ENCODE assay signal across 10 mouse cellular contexts in genomic region chr13:118731850-118732552, GRCm38 (mm10).
DNase-seq lines count a peak whose midpoint lies in the region; ATAC-seq and TF ChIP-seq lines count a peak whose summit lies in the region.
"Had no signal": no experiment of that assay in that cellular context is flagged by ENCODE, and none has a peak within 500 bp of the region (broad histone marks: within the 10 kb centered on the region; RNA-seq: fewer than 3 reads in every experiment).

No protein-coding gene starts in this region.

- H3K4me3 ChIP-seq in kidney, embryonic 15.5 days (replicated peaks) = no peak overlapping the region
- no peak overlapping the region for H3K4me3 ChIP-seq in kidney, embryonic 14.5 days (ENCODE audit: low read length)
- H3K4me3 ChIP-seq in embryonic facial prominence, embryonic 15.5 days (replicated peaks) = peak overlapping the region; percentile 19
- H3K4me3 ChIP-seq in cerebellum, adult 2 months (replicated peaks; ENCODE audit: insufficient read depth, low read depth, low read length) = no peak overlapping the region
- H3K4me3 ChIP-seq: hindbrain, embryonic 10.5 days had no signal

- H3K9me3 ChIP-seq in kidney, embryonic 15.5 days (replicated peaks) = no peaks in the 10 kb centered on the region
- H3K9me3 ChIP-seq in kidney, embryonic 14.5 days (ENCODE audit: control insufficient read depth, low read length) = no peaks in the 10 kb centered on the region
- no peaks in the 10 kb centered on the region for H3K9me3 ChIP-seq in embryonic facial prominence, embryonic 15.5 days (replicated peaks)
- H3K9me3 ChIP-seq: hindbrain, embryonic 10.5 days had no signal

- H3K27ac ChIP-seq in kidney, embryonic 15.5 days = no peak overlapping the region
- no peak overlapping the region for H3K27ac ChIP-seq in kidney, embryonic 14.5 days (ENCODE audit: low read depth, low read length)
- H3K27ac ChIP-seq in embryonic facial prominence, embryonic 15.5 days (replicated peaks) = peak overlapping the region; percentile 73
- H3K27ac ChIP-seq in cerebellum, adult 2 months (ENCODE audit: insufficient read depth, low read length) = no peak overlapping the region
- H3K27ac ChIP-seq: hindbrain, embryonic 10.5 days had no signal

- WGBS in kidney, embryonic 15.5 days = 39% methylated on average over 12 of the region's 12 CpGs
- 41% methylated on average over 12 of the region's 12 CpGs for WGBS in kidney, embryonic 14.5 days
- 26% methylated on average over 12 of the region's 12 CpGs for WGBS in embryonic facial prominence, embryonic 15.5 days
- 79% methylated on average over 12 of the region's 12 CpGs for WGBS in cerebellum, adult 2 months

- H3K27me3 ChIP-seq in kidney, embryonic 15.5 days = no peaks in the 10 kb centered on the region
- H3K27me3 ChIP-seq in kidney, embryonic 14.5 days (ENCODE audit: control insufficient read depth, insufficient read depth, low read length) = no peaks in the 10 kb centered on the region
- no peaks in the 10 kb centered on the region for H3K27me3 ChIP-seq in embryonic facial prominence, embryonic 15.5 days
- no peaks in the 10 kb centered on the region for H3K27me3 ChIP-seq in cerebellum, adult 2 months (ENCODE audit: control insufficient read depth, insufficient read depth, low read length)

- no peaks in the 10 kb centered on the region for H3K4me1 ChIP-seq in kidney, embryonic 15.5 days
- H3K4me1 ChIP-seq in kidney, embryonic 14.5 days (ENCODE audit: control insufficient read depth, insufficient read depth, low read length) = no peaks in the 10 kb centered on the region
- H3K4me1 ChIP-seq in embryonic facial prominence, embryonic 15.5 days = peaks cover 5% of the 10 kb centered on the region; the same call in 1 of the 2 replicates
- no peaks in the 10 kb centered on the region for H3K4me1 ChIP-seq in cerebellum, adult 2 months (ENCODE audit: control insufficient read depth, insufficient read depth, low read length)
- H3K4me1 ChIP-seq: hindbrain, embryonic 10.5 days had no signal

- peak; percentile 26 for DNase-seq in brain, embryonic 18.5 days (ENCODE audit: low read depth, low spot score)
- DNase-seq in right cerebral cortex, adult 2 months (ENCODE audit: low spot score in 2 of 2) = peak; percentile 39 to 44
- no peak for DNase-seq in testis, postnatal 14 days (ENCODE audit: low spot score)
- DNase-seq in cerebellum, adult 2 months = no peak
- DNase-seq: adrenal gland, postnatal 25 days; lung, postnatal 10 days had no signal

- H3K4me2 ChIP-seq in kidney, embryonic 15.5 days = peak overlapping the region; percentile 39
- H3K4me2 ChIP-seq in kidney, embryonic 14.5 days (replicated peaks; ENCODE audit: low read depth, low read length) = no peak overlapping the region; the same call in 1 of the 2 replicates
- H3K4me2 ChIP-seq in embryonic facial prominence, embryonic 15.5 days (replicated peaks) = peak overlapping the region; percentile 41

- TF ChIP-seq POLR2A in cerebellum, adult 2 months (IDR thresholded peaks at IDR 0.05; ENCODE audit: borderline replicate concordance, insufficient read depth, low read length) = no peak

- no peak overlapping the region for H3K9ac ChIP-seq in kidney, embryonic 15.5 days
- no peak overlapping the region for H3K9ac ChIP-seq in kidney, embryonic 14.5 days (ENCODE audit: low read depth, low read length)
- no peak overlapping the region for H3K9ac ChIP-seq in embryonic facial prominence, embryonic 15.5 days

- no peak for TF ChIP-seq CTCF in cerebellum, adult 2 months (IDR thresholded peaks at IDR 0.05; ENCODE audit: borderline replicate concordance, insufficient read depth, low read depth, low read length)

- H3K36me3 ChIP-seq in kidney, embryonic 15.5 days = no peaks in the 10 kb centered on the region
- H3K36me3 ChIP-seq in kidney, embryonic 14.5 days (ENCODE audit: control insufficient read depth, insufficient read depth, low read length) = no peaks in the 10 kb centered on the region
- no peaks in the 10 kb centered on the region for H3K36me3 ChIP-seq in embryonic facial prominence, embryonic 15.5 days
- H3K36me3 ChIP-seq: hindbrain, embryonic 10.5 days had no signal

- ATAC-seq in kidney, embryonic 15.5 days (replicated peaks; ENCODE audit: low FRiP score) = peak; percentile 71
- ATAC-seq in kidney, embryonic 14.5 days (ENCODE audit: low FRiP score, low TSS enrichment) = no peak
- ATAC-seq in embryonic facial prominence, embryonic 15.5 days (ENCODE audit: insufficient number of reproducible peaks, low FRiP score, low TSS enrichment, low read depth) = no peak

Comparison
In these comparisons a context has a peak if more than half of its experiments do, and no peak if none do; other contexts are left out.
1. DNase-seq: peak in brain, embryonic 18.5 days (single experiment) and right cerebral cortex, adult 2 months (2 of 2); none in testis, postnatal 14 days (single experiment) and cerebellum, adult 2 months (0 of 2).